Mouse (Mus musculus) stomach, embryonic 15.5 days (tissue): ENCODE data around the gene Slk. TPM values are rescaled to one million over a fixed set of nuclear protein-coding genes. Genes with fewer than 3 reads are reported as not detected.
"Not testable (repeated sequence)": the region's sequence is repeated elsewhere in the genome, so short reads cannot be mapped to it uniquely, and the experiment has no call there.

Experiments used
- ATAC-seq: fragments of 200-750 bp; cut with Nextera tagmentation; 2 replicates; pipeline ENCODE4 v1.8.0; 2017; ENCODE audit warnings: low read depth, moderate number of reproducible peaks, moderate TSS enrichment; ENCODE audit not compliant: insufficient read depth, low FRiP score
- H3K27ac ChIP-seq: fragments of 300-500 bp; sonication (generic); 2 replicates; pipeline ENCODE4 v1.5.1; 2015; ENCODE audit warnings: mild to moderate bottlenecking, inconsistent platforms
- H3K27me3 ChIP-seq: fragments of 300-500 bp; sonication (generic); replicated peaks from 2 replicates; pipeline ENCODE4 v1.6.1; 2015; ENCODE audit warnings: inconsistent platforms
- H3K36me3 ChIP-seq: fragments of 300-500 bp; sonication (generic); 2 replicates; pipeline ENCODE4 v1.6.1; 2015; ENCODE audit warnings: inconsistent platforms
- H3K4me1 ChIP-seq: fragments of 300-500 bp; sonication (generic); 2 replicates; pipeline ENCODE4 v1.6.1; 2015; ENCODE audit warnings: inconsistent platforms
- H3K4me2 ChIP-seq: fragments of 300-500 bp; sonication (generic); 2 replicates; pipeline ENCODE4 v1.6.1; 2015; ENCODE audit warnings: mild to moderate bottlenecking, inconsistent platforms
- H3K4me3 ChIP-seq: fragments of 300-500 bp; sonication (generic); replicated peaks from 2 replicates; pipeline ENCODE4 v1.5.1; 2015; ENCODE audit warnings: inconsistent platforms
- H3K9ac ChIP-seq: fragments of 300-500 bp; sonication (generic); 2 replicates; pipeline ENCODE4 v1.6.1; 2015; ENCODE audit warnings: inconsistent platforms
- H3K9me3 ChIP-seq: fragments of 300-500 bp; sonication (generic); 2 replicates; pipeline ENCODE4 v1.6.1; 2016; ENCODE audit warnings: inconsistent platforms
- WGBS: fragments of 180-500 bp; shearing (Covaris S2); methylation state at CpG from one replicate; pipeline ENCODE4 v1.1.7; 2015; 5-methylcytosine and 5-hydroxymethylcytosine counted together
- polyA plus RNA-seq: library from polyadenylated mRNA; unstranded; fragments of >200 nt; fragmentation: Nextera tagmentation; extraction: Ambion mirVana; gene quantifications from 2 replicates; pipeline ENCODE4 v1.2.1, GENCODE M21; 2015

The Slk gene
- polyA plus RNA-seq, 1 experiment from 2014 or later, result 20.1 TPM

DNA sequence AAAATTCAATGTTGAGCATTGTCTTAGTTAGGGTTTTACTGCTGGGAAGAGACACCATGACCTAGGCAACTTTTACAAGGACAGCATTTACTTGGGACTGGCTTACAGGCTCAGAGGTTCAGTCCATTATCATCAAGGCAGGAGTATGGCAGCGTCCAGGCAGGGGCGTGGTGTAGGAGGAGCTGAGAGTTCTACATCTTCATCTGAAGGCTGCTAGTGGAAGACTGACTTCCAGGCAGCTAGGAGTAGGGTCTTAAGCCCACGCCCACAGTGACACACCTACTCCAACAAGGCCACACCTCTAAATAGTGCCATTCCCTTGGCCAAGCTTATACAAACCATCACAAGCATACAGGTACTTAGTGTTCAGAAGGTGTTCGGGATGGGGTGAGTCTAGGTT, 7.5 kb upstream of the Slk start:
- H3K4me1 ChIP-seq, H3K27ac ChIP-seq, H3K36me3 ChIP-seq, H3K4me3 ChIP-seq, H3K9me3 ChIP-seq, H3K9ac ChIP-seq, H3K27me3 ChIP-seq, ATAC-seq, H3K4me2 ChIP-seq: not testable (repeated sequence)
- 64% methylated on average over 4 of the region's 4 CpGs for WGBS

- Histone ChIP-seq H3K27me3 (no peaks in the 10 kb centered on the region), H3K36me3 (no peaks in the 10 kb centered on the region), H3K27ac (no peak overlapping the region), H3K4me2 (no peak overlapping the region), H3K4me1 (no peaks in the 10 kb centered on the region), H3K4me3 (no peak overlapping the region), H3K9ac (no peak overlapping the region), H3K9me3 (no peaks in the 10 kb centered on the region)
- ATAC-seq, result no peak
- WGBS, result 71% methylated on average over 3 of the region's 3 CpGs
Observed at GRCm38 (mm10) chr19:47573718-47574117, 5.8 kb upstream of the Slk start.

- peak; percentile 71 for ATAC-seq
- peak overlapping the region; percentile 11; the same call in 1 of the 2 replicates for H3K9ac ChIP-seq
- H3K27ac ChIP-seq, result peak overlapping the region; percentile 96
- peak overlapping the region; percentile 61 for H3K4me2 ChIP-seq
- H3K36me3 ChIP-seq, result no peaks in the 10 kb centered on the region
- H3K4me1 ChIP-seq, result peaks cover 7% of the 10 kb centered on the region; the same call in 1 of the 2 replicates
- H3K9me3 ChIP-seq, result no peaks in the 10 kb centered on the region
- H3K27me3 ChIP-seq, result no peaks in the 10 kb centered on the region
- 19% methylated on average over 13 of the region's 13 CpGs for WGBS
- H3K4me3 ChIP-seq, result peak overlapping the region; percentile 81
Observed at GRCm38 (mm10) chr19:47578581-47579224, 775 bp upstream of the Slk start.

DNA sequence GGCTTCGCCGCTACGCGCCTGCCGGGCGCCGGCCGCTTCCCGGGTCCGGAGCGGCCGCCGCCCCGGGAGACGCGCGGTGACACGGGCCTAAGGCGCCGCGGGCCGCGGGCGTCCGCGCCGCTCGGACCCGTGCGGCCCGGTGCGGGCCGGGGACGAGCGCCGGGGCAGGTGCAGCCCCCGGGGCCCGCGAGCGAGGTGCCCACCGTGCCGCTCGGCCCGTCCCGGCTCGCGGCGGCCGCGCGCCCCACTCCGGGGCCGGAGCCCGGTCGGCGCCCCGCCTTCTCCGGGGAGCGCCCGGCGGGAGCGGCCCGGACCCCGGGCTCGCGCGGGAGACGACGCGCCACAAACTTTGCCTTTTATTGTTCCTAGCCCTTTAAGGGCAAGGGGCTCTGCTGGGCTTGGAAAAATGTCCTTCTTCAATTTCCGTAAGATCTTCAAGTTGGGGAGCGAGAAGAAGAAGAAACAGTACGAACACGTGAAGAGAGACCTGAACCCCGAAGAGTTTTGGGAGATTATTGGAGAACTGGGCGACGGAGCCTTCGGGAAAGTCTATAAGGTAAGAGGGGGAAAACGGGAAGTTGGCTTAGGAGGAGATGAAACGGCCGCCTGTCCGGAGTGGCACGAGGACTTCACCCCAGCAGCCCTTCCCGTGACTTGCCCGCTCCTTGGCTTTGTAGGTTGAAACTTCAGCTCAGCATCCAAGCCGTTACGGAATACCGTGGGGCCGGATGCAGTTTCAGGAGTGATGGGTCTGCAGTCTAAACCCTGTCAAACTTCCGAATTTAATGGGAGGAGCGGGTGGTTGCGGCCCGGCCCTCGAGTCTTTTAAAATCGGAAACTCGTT, 532 bp downstream of the Slk start:
- peak overlapping the region; percentile 61 for H3K4me2 ChIP-seq
- under 1% methylated on average over 69 of the region's 96 CpGs for WGBS
- peak overlapping the region; percentile 96 for H3K27ac ChIP-seq
- H3K27me3 ChIP-seq, result no peaks in the 10 kb centered on the region
- no peaks in the 10 kb centered on the region for H3K36me3 ChIP-seq
- peak overlapping the region; percentile 94 for H3K9ac ChIP-seq
- H3K4me1 ChIP-seq, result peaks cover 7% of the 10 kb centered on the region; the same call in 1 of the 2 replicates
- peak; percentile 40 for ATAC-seq
- peak overlapping the region; percentile 81 for H3K4me3 ChIP-seq
- no peaks in the 10 kb centered on the region for H3K9me3 ChIP-seq

GRCm38 (mm10) chr19:47585772-47586171, 6.3 kb downstream of the Slk start:
- Histone ChIP-seq H3K4me3 (no peak overlapping the region), H3K9me3 (no peaks in the 10 kb centered on the region), H3K36me3 (0 out of 2 replicates have a peak, but pooled peaks cover 2% of the 10 kb centered on the region), H3K27me3 (no peaks in the 10 kb centered on the region), H3K27ac (no peak overlapping the region), H3K9ac (no peak overlapping the region), H3K4me1 (peaks cover 10% of the 10 kb centered on the region; the same call in 1 of the 2 replicates), H3K4me2 (no peak overlapping the region)
- no peak for ATAC-seq
- 79% methylated on average over 1 of the region's 1 CpGs for WGBS

DNA sequence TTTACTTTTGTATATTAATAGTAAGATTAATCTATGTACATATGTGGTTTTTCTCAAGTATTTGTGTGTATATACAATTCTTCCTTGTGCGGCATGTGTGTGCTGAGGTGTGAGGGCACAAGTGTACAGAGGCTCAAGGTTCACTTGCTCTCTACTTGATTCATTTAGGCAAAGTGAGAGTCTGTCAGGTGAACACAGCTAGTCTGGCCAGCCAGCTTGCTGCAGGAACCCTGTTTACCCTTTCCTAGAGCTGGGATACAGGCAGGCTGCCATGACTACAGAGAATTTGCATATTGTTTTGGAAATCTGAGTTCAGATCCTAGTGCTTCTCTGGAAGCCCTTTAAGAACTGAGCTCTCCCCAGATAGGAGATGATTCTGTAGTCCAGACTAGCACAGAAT, 7.5 kb downstream of the Slk start:
- no peak for ATAC-seq
- no peak overlapping the region for H3K9ac ChIP-seq
- WGBS, result 74% methylated on average over 1 of the region's 1 CpGs
- no peak overlapping the region for H3K27ac ChIP-seq
- peaks cover 4% of the 10 kb centered on the region; the same call in 1 of the 2 replicates for H3K4me1 ChIP-seq
- H3K4me2 ChIP-seq, result no peak overlapping the region
- H3K4me3 ChIP-seq, result no peak overlapping the region
- no peaks in the 10 kb centered on the region for H3K27me3 ChIP-seq
- H3K36me3 ChIP-seq, result 0 out of 2 replicates have a peak, but pooled peaks cover 2% of the 10 kb centered on the region
- H3K9me3 ChIP-seq, result no peaks in the 10 kb centered on the region

GRCm38 (mm10) chr19:47608513-47608912, 29.0 kb downstream of the Slk start:
- Histone ChIP-seq H3K4me3 (no peak overlapping the region), H3K9ac (no peak overlapping the region), H3K27me3 (no peaks in the 10 kb centered on the region), H3K4me1 (no peaks in the 10 kb centered on the region), H3K4me2 (no peak overlapping the region), H3K27ac (no peak overlapping the region), H3K36me3 (peaks cover 2% of the 10 kb centered on the region; the same call in 1 of the 2 replicates), H3K9me3 (no peaks in the 10 kb centered on the region)
- 58% methylated on average over 3 of the region's 3 CpGs for WGBS
- ATAC-seq, result no peak

- H3K9ac ChIP-seq, result no peak overlapping the region
- H3K27me3 ChIP-seq, result no peaks in the 10 kb centered on the region
- H3K4me2 ChIP-seq, result no peak overlapping the region
- no peak overlapping the region for H3K27ac ChIP-seq
- no peaks in the 10 kb centered on the region for H3K4me1 ChIP-seq
- no peak overlapping the region for H3K4me3 ChIP-seq
- 54% methylated on average over 7 of the region's 7 CpGs for WGBS
- no peaks in the 10 kb centered on the region for H3K9me3 ChIP-seq
- ATAC-seq, result no peak
- peaks cover 23% of the 10 kb centered on the region for H3K36me3 ChIP-seq
Observed at GRCm38 (mm10) chr19:47613442-47613841, 34.0 kb downstream of the Slk start.

DNA sequence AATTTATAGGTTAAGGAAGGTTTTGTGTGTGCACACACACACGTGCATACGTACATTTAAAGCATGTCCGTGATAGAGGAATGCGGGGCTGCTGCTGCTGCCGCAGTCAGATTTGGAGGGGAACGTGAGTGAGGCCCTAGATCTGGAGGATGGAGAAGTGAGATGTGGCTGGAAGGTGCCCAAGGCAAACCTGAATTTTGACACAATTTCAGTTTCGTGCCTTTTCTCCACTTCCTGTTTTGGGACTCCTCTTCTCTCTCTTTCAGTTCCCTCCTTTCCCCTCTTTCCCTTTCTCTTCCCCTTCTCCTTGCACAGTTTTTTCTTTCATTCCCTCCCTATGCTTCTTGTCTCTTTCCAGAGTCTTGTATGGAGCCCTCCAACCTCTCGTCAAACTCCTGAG, 42.0 kb downstream of the Slk start:
- H3K9ac ChIP-seq, result no peak overlapping the region
- H3K27me3 ChIP-seq, result no peaks in the 10 kb centered on the region
- 78% methylated on average over 8 of the region's 8 CpGs for WGBS
- no peak overlapping the region for H3K4me3 ChIP-seq
- H3K36me3 ChIP-seq, result peaks cover 54% of the 10 kb centered on the region
- ATAC-seq, result no peak
- no peak overlapping the region for H3K4me2 ChIP-seq
- H3K9me3 ChIP-seq, result no peaks in the 10 kb centered on the region
- no peaks in the 10 kb centered on the region for H3K4me1 ChIP-seq
- no peak overlapping the region for H3K27ac ChIP-seq

DNA sequence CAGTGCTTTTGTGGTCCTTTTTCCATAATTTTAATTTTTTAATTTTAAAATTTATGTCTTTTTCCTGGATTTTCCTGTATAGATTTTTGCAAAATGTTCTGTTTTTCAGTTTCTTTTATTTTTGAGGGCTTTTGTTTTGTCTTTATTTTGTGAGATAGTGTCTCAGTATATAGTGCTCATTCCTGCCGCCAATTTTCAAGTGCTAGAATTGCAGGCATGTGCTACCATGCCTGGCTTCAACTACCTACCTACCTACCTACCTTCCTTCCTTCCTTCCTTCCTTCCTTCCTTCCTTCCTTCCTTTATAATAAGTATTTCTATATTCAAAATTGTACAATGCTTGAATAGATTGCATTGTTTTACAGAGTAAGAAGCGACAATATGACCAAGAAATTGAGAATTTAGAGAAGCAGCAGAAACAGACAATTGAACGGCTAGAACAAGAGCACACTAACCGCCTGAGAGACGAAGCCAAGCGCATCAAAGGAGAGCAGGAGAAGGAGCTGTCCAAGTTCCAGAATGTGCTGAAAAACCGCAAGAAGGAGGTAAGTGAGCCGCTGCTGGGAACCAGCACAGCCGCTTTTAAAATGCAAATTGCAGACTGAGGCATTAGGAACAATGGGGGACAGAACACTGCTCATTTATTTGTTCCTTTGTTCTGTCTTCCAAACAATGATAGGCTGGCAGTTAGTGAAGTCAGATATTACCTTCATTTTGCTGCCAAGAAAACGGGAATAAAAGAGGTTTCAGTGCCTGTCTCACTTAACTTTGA, 45.6 kb downstream of the Slk start:
- ATAC-seq, result no peak
- no peak overlapping the region for H3K9ac ChIP-seq
- no peak overlapping the region for H3K4me3 ChIP-seq
- no peak overlapping the region for H3K4me2 ChIP-seq
- no peaks in the 10 kb centered on the region for H3K27me3 ChIP-seq
- H3K36me3 ChIP-seq, result peaks cover 39% of the 10 kb centered on the region
- H3K27ac ChIP-seq, result no peak overlapping the region
- no peaks in the 10 kb centered on the region for H3K4me1 ChIP-seq
- no peaks in the 10 kb centered on the region for H3K9me3 ChIP-seq
- WGBS, result 75% methylated on average over 10 of the region's 10 CpGs

GRCm38 (mm10) chr19:47627450-47627849, 48.0 kb downstream of the Slk start:
- Histone ChIP-seq H3K27me3 (no peaks in the 10 kb centered on the region), H3K9me3 (no peaks in the 10 kb centered on the region), H3K4me2 (no peak overlapping the region), H3K4me3 (no peak overlapping the region), H3K4me1 (no peaks in the 10 kb centered on the region), H3K36me3 (peaks cover 25% of the 10 kb centered on the region), H3K27ac (no peak overlapping the region), H3K9ac (no peak overlapping the region)
- no peak for ATAC-seq
- WGBS, result 95% methylated on average over 10 of the region's 10 CpGs

DNA sequence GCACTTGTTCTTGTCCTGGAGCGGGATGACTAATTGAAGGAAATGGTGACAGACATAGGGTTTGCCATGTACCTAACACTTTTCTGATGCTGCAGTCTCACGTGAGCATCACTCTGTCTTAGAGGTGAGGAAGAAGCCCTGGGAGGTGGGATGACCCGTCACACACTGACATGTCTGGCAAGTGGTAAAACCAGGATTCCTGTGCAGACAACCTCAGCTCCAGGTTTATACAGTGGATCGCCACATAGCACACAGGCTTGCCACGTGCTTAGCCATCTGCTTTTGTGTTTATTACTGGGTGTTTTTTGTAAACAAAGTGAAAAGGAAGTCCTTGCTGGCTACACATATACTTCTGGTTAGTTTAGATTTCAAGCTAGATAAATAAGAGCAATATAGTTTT, 49.6 kb downstream of the Slk start:
- no peaks in the 10 kb centered on the region for H3K9me3 ChIP-seq
- H3K4me3 ChIP-seq, result no peak overlapping the region
- WGBS, result 63% methylated on average over 5 of the region's 5 CpGs
- H3K4me1 ChIP-seq, result no peaks in the 10 kb centered on the region
- H3K9ac ChIP-seq, result no peak overlapping the region
- peaks cover 16% of the 10 kb centered on the region for H3K36me3 ChIP-seq
- no peak overlapping the region for H3K4me2 ChIP-seq
- no peak for ATAC-seq
- H3K27me3 ChIP-seq, result no peaks in the 10 kb centered on the region
- H3K27ac ChIP-seq, result no peak overlapping the region
